Mouse (Mus musculus): ENCODE measurements around the gene Twnk.

DNA sequence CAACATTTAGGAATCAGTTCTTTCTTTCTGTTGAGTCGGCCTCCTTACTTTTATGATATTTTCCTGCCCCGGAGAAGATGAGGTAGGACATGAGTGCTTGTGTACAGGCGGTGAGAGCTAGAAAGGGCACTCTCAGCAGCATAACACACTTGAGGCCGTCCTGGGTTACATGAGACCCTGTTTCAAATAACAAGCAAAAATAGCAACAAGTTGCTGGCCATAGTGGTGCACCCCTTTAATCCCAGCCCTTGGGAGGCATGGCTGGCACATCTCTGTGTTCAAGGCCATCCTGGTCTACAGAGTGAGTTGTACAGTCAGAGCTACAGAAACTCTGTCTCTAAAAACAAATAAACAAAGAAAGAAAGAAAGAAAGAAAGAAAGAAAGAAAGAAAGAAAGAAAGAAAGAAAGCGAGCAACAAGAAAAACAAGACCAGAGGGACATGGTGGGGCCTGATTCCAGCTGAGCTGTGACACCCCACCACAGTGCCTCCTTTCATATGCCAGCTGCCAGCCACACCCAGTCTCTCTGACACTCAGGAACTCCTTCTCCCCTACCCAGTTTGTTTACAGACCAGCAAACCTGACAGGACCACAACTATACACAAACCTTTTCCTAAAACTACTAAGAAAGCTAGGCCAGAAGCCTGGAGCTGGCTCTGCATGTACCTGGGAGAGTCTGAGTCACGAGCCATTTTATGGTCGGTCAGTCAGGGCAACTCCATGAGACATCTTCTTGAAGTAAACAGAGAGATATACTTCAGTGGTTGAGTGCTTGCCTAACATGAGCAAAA, 51.6 kb downstream of the Twnk start:
- TF ChIP-seq POLR2A (IDR thresholded peaks at IDR 0.05; ENCODE audit: low read depth, low read length): no peak
- TF ChIP-seq CTCF (IDR thresholded peaks at IDR 0.05; ENCODE audit: extremely low read depth, insufficient read depth, insufficient read length, insufficient replicate concordance): no peak

All from spleen, adult 2 months (tissue).